Mouse (Mus musculus) thymus, postnatal 4 days (tissue): ENCODE measurements around the gene Tpst1.

Source experiments
- DNase-seq: peaks from one replicate; pipeline ENCODE4 v3.0.0; 2021

Tpst1 gene

GRCm38 (mm10) chr5:130149726-130150310 is 76.7 kb downstream of the Tpst1 start:
- DNase-seq = no peak

GRCm38 (mm10) chr5:130154286-130154685 is 81.2 kb downstream of the Tpst1 start:
- no peak for DNase-seq

GRCm38 (mm10) chr5:130158545-130158944 is 85.4 kb downstream of the Tpst1 start:
- no peak for DNase-seq

- DNase-seq = no peak
These were observed 86.7 kb downstream of the Tpst1 start for GRCm38 (mm10) chr5:130159761-130160201.

DNA sequence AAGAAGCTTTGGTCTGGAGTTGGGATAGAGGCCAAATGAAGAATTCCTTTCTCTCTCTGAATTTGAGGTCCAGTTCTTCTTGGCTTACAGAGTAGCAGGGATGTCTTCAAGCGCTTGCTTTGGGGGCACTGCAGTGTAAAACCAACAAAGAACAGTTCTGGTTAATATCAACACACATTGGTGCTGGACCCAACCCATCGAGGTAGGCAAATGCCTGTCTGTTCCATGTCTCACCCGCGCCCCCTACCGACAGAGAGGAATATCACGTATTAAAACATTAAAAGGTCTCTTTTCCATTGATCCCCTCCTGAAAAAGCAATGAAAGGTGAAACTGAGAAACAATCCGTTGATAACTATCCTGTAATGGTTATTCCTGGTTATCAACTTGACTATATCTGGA is 90.5 kb downstream of the Tpst1 start:
- DNase-seq = peak; percentile 88

GRCm38 (mm10) chr5:130165213-130165612 is 92.1 kb downstream of the Tpst1 start:
- no peak for DNase-seq

- DNase-seq = no peak
These were observed 96.0 kb downstream of the Tpst1 start for GRCm38 (mm10) chr5:130169109-130169508.

- peak; percentile 14 for DNase-seq
These were observed 97.7 kb downstream of the Tpst1 start for GRCm38 (mm10) chr5:130170666-130171422.

GRCm38 (mm10) chr5:130171423-130171954 is 98.4 kb downstream of the Tpst1 start, which contains the start of gene Rabgef1:
TSS of gene Rabgef1 (plus strand) at chr5:130171798.
- DNase-seq = peak; percentile 91

- DNase-seq = no peak
These were observed 99.0 kb downstream of the Tpst1 start for GRCm38 (mm10) chr5:130171956-130172601.

DNA sequence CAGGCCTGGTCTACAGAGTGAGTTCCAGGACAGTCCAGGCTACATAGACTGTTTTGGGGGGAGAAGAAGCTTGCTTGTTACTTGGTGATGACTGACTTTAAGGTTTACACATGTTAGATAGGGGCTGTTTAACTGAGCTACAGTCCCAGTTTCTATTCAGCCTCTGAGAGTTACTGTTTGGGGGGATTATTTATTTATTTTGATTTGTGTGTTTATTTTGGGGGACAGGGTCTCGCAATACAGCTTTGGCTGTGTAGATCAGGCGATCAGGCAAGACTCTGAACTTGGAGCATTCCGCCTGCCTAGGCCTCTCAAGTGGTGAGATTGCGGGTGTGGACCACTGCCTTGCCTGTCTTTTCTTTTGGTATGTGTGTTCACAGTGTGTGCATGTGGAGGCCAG is 99.9 kb downstream of the Tpst1 start:
- DNase-seq = no peak

DNA sequence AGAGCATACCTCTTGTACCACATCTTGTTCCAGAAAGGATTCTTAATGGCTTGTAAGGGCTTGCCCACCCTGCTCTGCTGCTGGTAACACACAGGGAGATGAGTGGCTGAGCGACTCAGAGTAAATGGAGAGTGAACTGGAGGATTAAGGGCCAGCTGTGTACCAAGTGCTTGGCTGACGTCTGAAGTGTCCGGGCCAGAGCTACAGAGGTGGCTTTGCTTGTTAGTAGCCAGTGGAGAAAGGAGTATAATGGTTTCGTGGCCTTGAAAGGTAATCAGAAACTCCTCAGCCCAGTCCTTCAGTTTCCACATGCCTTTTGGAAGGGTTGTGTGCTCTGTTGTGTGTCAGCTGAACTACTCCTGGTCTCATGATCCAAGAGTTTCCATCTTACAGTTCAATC is 104.7 kb downstream of the Tpst1 start:
- no peak for DNase-seq

- no peak for DNase-seq
These were observed 107.2 kb downstream of the Tpst1 start for GRCm38 (mm10) chr5:130180362-130180761.

- no peak for DNase-seq
These were observed 108.8 kb downstream of the Tpst1 start for GRCm38 (mm10) chr5:130181740-130182540.

GRCm38 (mm10) chr5:130182541-130182821 is 109.4 kb downstream of the Tpst1 start:
- no peak for DNase-seq

DNA sequence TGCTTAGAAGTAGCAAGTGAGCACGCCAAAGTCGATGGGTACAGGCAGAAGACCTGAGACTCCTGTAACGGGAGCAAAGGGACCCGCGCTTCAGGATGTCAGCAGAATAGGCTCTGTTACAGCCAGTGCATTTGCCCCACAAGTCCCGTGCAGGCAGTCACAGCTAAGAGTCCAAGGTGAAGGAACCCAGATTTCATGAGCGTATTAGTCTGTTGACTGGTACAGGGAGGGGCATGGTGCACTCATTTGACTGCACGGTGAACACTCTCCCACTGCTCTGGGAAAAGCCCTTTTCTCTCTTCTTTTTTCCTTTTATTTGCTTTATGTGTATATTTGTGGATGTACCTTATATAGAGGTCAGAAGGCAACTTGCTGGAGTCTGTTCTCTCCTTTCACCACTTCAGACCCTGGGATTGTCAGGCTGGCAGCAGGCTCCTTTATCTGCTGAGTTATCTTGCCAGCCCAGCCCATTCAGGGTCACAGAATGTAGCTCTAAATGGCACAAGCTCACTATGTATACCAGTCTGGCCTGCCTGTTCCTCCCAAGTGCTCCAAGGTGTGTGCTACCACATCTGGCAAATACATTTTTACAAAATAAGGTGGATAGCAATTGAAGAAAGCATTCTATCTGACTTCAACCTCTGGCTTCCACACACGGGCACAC is 111.2 kb downstream of the Tpst1 start:
- no peak for DNase-seq

DNA sequence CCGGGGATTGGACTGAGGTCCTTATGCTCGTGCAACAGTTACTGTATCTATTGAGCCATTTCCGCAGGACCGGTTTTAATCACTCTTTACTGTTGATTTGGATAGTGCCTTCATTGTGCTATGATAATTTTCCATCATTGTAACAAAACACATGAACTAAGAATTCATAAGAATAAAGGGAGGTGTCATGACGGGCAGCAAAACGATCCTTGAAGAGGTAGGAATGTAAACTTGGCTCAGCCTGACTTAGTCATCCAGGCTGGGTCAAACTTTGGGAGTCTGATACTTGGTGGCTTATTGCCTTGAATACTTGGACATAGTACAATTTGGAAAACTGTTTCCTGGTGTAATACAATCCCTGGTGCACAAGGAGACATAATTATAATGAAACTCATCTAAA is 112.2 kb downstream of the Tpst1 start:
- DNase-seq = no peak
